Mouse (Mus musculus) hindbrain, embryonic 11.5 days (tissue): ENCODE data around the gene Minos1. TPM values are rescaled to one million over a fixed set of nuclear protein-coding genes. Genes with fewer than 3 reads are reported as not detected.
A peak's percentile ranks its signal among the peaks of the same experiment; 100 is the strongest.

Source experiments
- ATAC-seq: fragments of 200-750 bp; cut with Nextera tagmentation; 2 replicates; pipeline ENCODE4 v1.8.0; 2017; ENCODE audit warnings: mild to moderate bottlenecking, moderate TSS enrichment, moderate library complexity; ENCODE audit not compliant: low FRiP score
- DNase-seq: peaks from one replicate; pipeline ENCODE4 v3.0.0-alpha.2; 2015; ENCODE audit warnings: low spot score
- H3K27ac ChIP-seq: fragments of 300-500 bp; sonication (generic); 2 replicates; pipeline ENCODE4 v1.5.1; 2014; ENCODE audit warnings: mild to moderate bottlenecking, low read depth, low read length
- H3K27me3 ChIP-seq: fragments of 300-500 bp; sonication (generic); 2 replicates; pipeline ENCODE4 v1.6.1; 2014; ENCODE audit warnings: mild to moderate bottlenecking, low read length, moderate library complexity, mixed read lengths; ENCODE audit not compliant: control insufficient read depth, insufficient read depth
- H3K36me3 ChIP-seq: fragments of 300-500 bp; sonication (generic); 2 replicates; pipeline ENCODE4 v1.6.1; 2014; ENCODE audit warnings: mild to moderate bottlenecking, low read length, moderate library complexity, mixed read lengths; ENCODE audit not compliant: control insufficient read depth, insufficient read depth
- H3K4me1 ChIP-seq: fragments of 300-500 bp; sonication (generic); replicated peaks from 2 replicates; pipeline ENCODE4 v1.6.1; 2014; ENCODE audit warnings: low read length, mixed read lengths; ENCODE audit not compliant: control insufficient read depth, insufficient read depth
- H3K4me2 ChIP-seq: fragments of 300-500 bp; sonication (generic); replicated peaks from 2 replicates; pipeline ENCODE4 v1.6.1; 2014; ENCODE audit warnings: mild to moderate bottlenecking, low read depth, low read length
- H3K4me3 ChIP-seq: fragments of 300-500 bp; sonication (generic); 2 replicates; pipeline ENCODE4 v1.5.1; 2014; ENCODE audit warnings: low read depth, low read length
- H3K9ac ChIP-seq: fragments of 300-500 bp; sonication (generic); 2 replicates; pipeline ENCODE4 v1.6.1; 2014; ENCODE audit warnings: low read depth, low read length
- H3K9me3 ChIP-seq: fragments of 300-500 bp; sonication (generic); 2 replicates; pipeline ENCODE4 v1.6.1; 2016; ENCODE audit warnings: low read length; ENCODE audit not compliant: control insufficient read depth
- WGBS: fragments of 180-500 bp; shearing (Covaris S2); extraction: QIAGEN DNeasy Blood & Tissue Kit; methylation state at CpG from one replicate; pipeline ENCODE4 v1.1.7; 2014; 5-methylcytosine and 5-hydroxymethylcytosine counted together
- polyA plus RNA-seq: library from polyadenylated mRNA; unstranded; fragments of >200 nt; fragmentation: Nextera tagmentation; extraction: Ambion mirVana; gene quantifications from 2 replicates; pipeline ENCODE4 v1.2.1, GENCODE M21; 2014

Gene Minos1
- polyA plus RNA-seq, 1 experiment from 2014 or later: 399 TPM

- H3K9me3 ChIP-seq: no peaks in the 10 kb centered on the region
- no peaks in the 10 kb centered on the region for H3K36me3 ChIP-seq
- ATAC-seq (no peak), DNase-seq (no peak)
- no peak overlapping the region for H3K9ac ChIP-seq
- 0 out of 2 replicates have a peak, but pooled peaks cover 2% of the 10 kb centered on the region for H3K4me1 ChIP-seq
- no peak overlapping the region for H3K4me2 ChIP-seq
- H3K4me3 ChIP-seq: no peak overlapping the region
- H3K27me3 ChIP-seq: no peaks in the 10 kb centered on the region
- no peak overlapping the region for H3K27ac ChIP-seq
- WGBS: 86% methylated on average over 14 of the region's 14 CpGs
Measured at GRCm38 (mm10) chr4:139131858-139132672, 1.2 kb upstream of the Minos1 start.

GRCm38 (mm10) chr4:139129806-139130700 is 860 bp downstream of the Minos1 start:
- WGBS: 3% methylated on average over 57 of the region's 57 CpGs

GRCm38 (mm10) chr4:139126475-139126874 is 4.4 kb downstream of the Minos1 start:
- Histone ChIP-seq H3K36me3 (no peaks in the 10 kb centered on the region), H3K4me3 (no peak overlapping the region), H3K4me2 (no peak overlapping the region), H3K27me3 (no peaks in the 10 kb centered on the region), H3K9ac (no peak overlapping the region), H3K9me3 (no peaks in the 10 kb centered on the region), H3K27ac (no peak overlapping the region), H3K4me1 (0 out of 2 replicates have a peak, but pooled peaks cover 2% of the 10 kb centered on the region)
- 97% methylated on average over 3 of the region's 3 CpGs for WGBS
- no peak for ATAC-seq
- DNase-seq: no peak

More at GRCm38 (mm10) chr4:139129806-139130700, 860 bp downstream of the Minos1 start:
- Histone ChIP-seq H3K27me3 (no peaks in the 10 kb centered on the region), H3K4me3 (peak overlapping the region; percentile 97), H3K9ac (peak overlapping the region; percentile 91), H3K4me1 (0 out of 2 replicates have a peak, but pooled peaks cover 2% of the 10 kb centered on the region), H3K27ac (peak overlapping the region; percentile 86), H3K9me3 (no peaks in the 10 kb centered on the region), H3K36me3 (no peaks in the 10 kb centered on the region), H3K4me2 (peak overlapping the region; percentile 69)
- DNase-seq (peak; percentile 57), ATAC-seq (peak; percentile 58)

GRCm38 (mm10) chr4:139124940-139125339 is 6.0 kb downstream of the Minos1 start:
- Histone ChIP-seq H3K36me3 (no peaks in the 10 kb centered on the region), H3K9ac (no peak overlapping the region), H3K4me2 (no peak overlapping the region), H3K4me1 (0 out of 2 replicates have a peak, but pooled peaks cover 2% of the 10 kb centered on the region), H3K27ac (no peak overlapping the region), H3K9me3 (no peaks in the 10 kb centered on the region), H3K27me3 (no peaks in the 10 kb centered on the region), H3K4me3 (no peak overlapping the region)
- no peak for ATAC-seq
- WGBS: 95% methylated on average over 6 of the region's 6 CpGs
- no peak for DNase-seq

GRCm38 (mm10) chr4:139122557-139122956 is 8.4 kb downstream of the Minos1 start:
- WGBS: 95% methylated on average over 4 of the region's 4 CpGs
- no peaks in the 10 kb centered on the region for H3K9me3 ChIP-seq
- no peaks in the 10 kb centered on the region for H3K36me3 ChIP-seq
- no peak overlapping the region for H3K4me3 ChIP-seq
- DNase-seq (no peak), ATAC-seq (no peak)
- H3K4me2 ChIP-seq: no peak overlapping the region
- no peaks in the 10 kb centered on the region for H3K27me3 ChIP-seq
- H3K9ac ChIP-seq: no peak overlapping the region
- H3K4me1 ChIP-seq: no peaks in the 10 kb centered on the region
- no peak overlapping the region for H3K27ac ChIP-seq

- Histone ChIP-seq H3K27me3 (no peaks in the 10 kb centered on the region), H3K4me3 (no peak overlapping the region), H3K4me2 (no peak overlapping the region), H3K4me1 (no peaks in the 10 kb centered on the region), H3K27ac (no peak overlapping the region), H3K9me3 (no peaks in the 10 kb centered on the region), H3K36me3 (no peaks in the 10 kb centered on the region), H3K9ac (no peak overlapping the region)
- no peak for DNase-seq
- no peak for ATAC-seq
- 84% methylated on average over 7 of the region's 7 CpGs for WGBS
Measured at GRCm38 (mm10) chr4:139120998-139121397, 9.9 kb downstream of the Minos1 start.

GRCm38 (mm10) chr4:139120281-139120814 is 10.6 kb downstream of the Minos1 start:
- no peak overlapping the region for H3K4me2 ChIP-seq
- WGBS: 92% methylated on average over 4 of the region's 4 CpGs
- H3K27ac ChIP-seq: no peak overlapping the region
- H3K27me3 ChIP-seq: no peaks in the 10 kb centered on the region
- no peaks in the 10 kb centered on the region for H3K36me3 ChIP-seq
- H3K9ac ChIP-seq: no peak overlapping the region
- H3K4me1 ChIP-seq: no peaks in the 10 kb centered on the region
- H3K9me3 ChIP-seq: no peaks in the 10 kb centered on the region
- H3K4me3 ChIP-seq: no peak overlapping the region
- no peak for ATAC-seq
- DNase-seq: no peak

- ATAC-seq (no peak), DNase-seq (no peak)
- Histone ChIP-seq H3K9me3 (no peaks in the 10 kb centered on the region), H3K4me3 (no peak overlapping the region), H3K36me3 (no peaks in the 10 kb centered on the region), H3K9ac (no peak overlapping the region), H3K4me1 (no peaks in the 10 kb centered on the region), H3K27me3 (no peaks in the 10 kb centered on the region), H3K4me2 (no peak overlapping the region), H3K27ac (no peak overlapping the region)
- WGBS: 91% methylated on average over 3 of the region's 3 CpGs
Measured at GRCm38 (mm10) chr4:139116356-139117063, 14.4 kb downstream of the Minos1 start.
